ENCODE assay signal across 11 mouse cellular contexts in genomic region chr6:144621089-144621769, GRCm38 (mm10).
DNase-seq lines count a peak whose midpoint lies in the region; ATAC-seq and TF ChIP-seq lines count a peak whose summit lies in the region.
"Had no signal": no experiment of that assay in that cellular context is flagged by ENCODE, and none has a peak within 500 bp of the region (broad histone marks: within the 10 kb centered on the region; RNA-seq: fewer than 3 reads in every experiment).

No protein-coding gene starts in this region.

- no peak overlapping the region for H3K9ac ChIP-seq in embryonic facial prominence, embryonic 15.5 days
- no peak overlapping the region for H3K9ac ChIP-seq in kidney, postnatal 0 days (ENCODE audit: low read depth, low read length)
- no peak overlapping the region for H3K9ac ChIP-seq in liver, postnatal 0 days (replicated peaks)
- H3K9ac ChIP-seq: hindbrain, embryonic 12.5 days had no signal

- no peak overlapping the region for H3K27ac ChIP-seq in embryonic facial prominence, embryonic 15.5 days (replicated peaks)
- peak overlapping the region; percentile 81 for H3K27ac ChIP-seq in kidney, postnatal 0 days
- no peak overlapping the region for H3K27ac ChIP-seq in liver, postnatal 0 days (ENCODE audit: low read depth)
- H3K27ac ChIP-seq: hindbrain, embryonic 12.5 days; midbrain, embryonic 10.5 days had no signal

- DNase-seq in R1 (ENCODE audit: low read depth, low spot score): peak; percentile 35
- peak; percentile 56 for DNase-seq in kidney, postnatal 0 days (ENCODE audit: low spot score)
- peak; percentile 76 for DNase-seq in lung, postnatal 14 days
- no peak for DNase-seq in left cerebral cortex, postnatal 14 days (ENCODE audit: low spot score in 2 of 2)
- DNase-seq in cerebellum, postnatal 14 days: no peak
- DNase-seq in gastrocnemius, postnatal 10 days: no peak
- DNase-seq in liver, postnatal 0 days: no peak

- WGBS in embryonic facial prominence, embryonic 15.5 days: 44% methylated on average over 3 of the region's 3 CpGs
- 24% methylated on average over 3 of the region's 3 CpGs for WGBS in kidney, postnatal 0 days
- WGBS in liver, postnatal 0 days (ENCODE audit: insufficient replicate concordance): 46% methylated on average over 3 of the region's 3 CpGs

- H3K9me3 ChIP-seq in embryonic facial prominence, embryonic 15.5 days (replicated peaks): no peaks in the 10 kb centered on the region
- no peaks in the 10 kb centered on the region for H3K9me3 ChIP-seq in kidney, postnatal 0 days (replicated peaks; ENCODE audit: low read length)
- H3K9me3 ChIP-seq in liver, postnatal 0 days (ENCODE audit: low read length): no peaks in the 10 kb centered on the region
- H3K9me3 ChIP-seq: hindbrain, embryonic 12.5 days; midbrain, embryonic 10.5 days had no signal

- no peaks in the 10 kb centered on the region for H3K27me3 ChIP-seq in embryonic facial prominence, embryonic 15.5 days
- H3K27me3 ChIP-seq in kidney, postnatal 0 days (ENCODE audit: insufficient read depth, low read length): no peaks in the 10 kb centered on the region
- no peaks in the 10 kb centered on the region for H3K27me3 ChIP-seq in liver, postnatal 0 days (ENCODE audit: insufficient read depth, low read length)
- H3K27me3 ChIP-seq: hindbrain, embryonic 12.5 days had no signal

- ATAC-seq in embryonic facial prominence, embryonic 15.5 days (ENCODE audit: insufficient number of reproducible peaks, low FRiP score, low TSS enrichment, low read depth): 0 out of 2 replicates have a peak, but pooled peaks have one; percentile 34
- ATAC-seq in kidney, postnatal 0 days (replicated peaks; ENCODE audit: low FRiP score, low read depth): peak; percentile 91
- ATAC-seq in liver, postnatal 0 days: no peak
- ATAC-seq: CD4-positive, CD25-positive, alpha-beta regulatory T cell, adult 4 months had no signal

- H3K36me3 ChIP-seq in embryonic facial prominence, embryonic 15.5 days: no peaks in the 10 kb centered on the region
- H3K36me3 ChIP-seq in kidney, postnatal 0 days (ENCODE audit: insufficient read depth, low read length): no peaks in the 10 kb centered on the region
- H3K36me3 ChIP-seq in liver, postnatal 0 days (replicated peaks; ENCODE audit: insufficient read depth, low read length): no peaks in the 10 kb centered on the region
- H3K36me3 ChIP-seq: hindbrain, embryonic 12.5 days; midbrain, embryonic 10.5 days had no signal

- no peak overlapping the region for H3K4me3 ChIP-seq in embryonic facial prominence, embryonic 15.5 days (replicated peaks)
- no peak overlapping the region for H3K4me3 ChIP-seq in kidney, postnatal 0 days (replicated peaks; ENCODE audit: low read depth, low read length)
- H3K4me3 ChIP-seq in liver, postnatal 0 days (ENCODE audit: low read depth, low read length): no peak overlapping the region
- H3K4me3 ChIP-seq: hindbrain, embryonic 12.5 days; midbrain, embryonic 10.5 days had no signal

- intact Hi-C loops in left cerebral cortex, postnatal 14 days (cut with DNase I): no loop called here

- TF ChIP-seq CTCF in kidney, postnatal 0 days (IDR thresholded peaks at IDR 0.05; ENCODE audit: low read depth): no peak
- TF ChIP-seq CTCF in liver, postnatal 0 days (IDR thresholded peaks at IDR 0.05; ENCODE audit: low read depth): no peak

- H3K4me2 ChIP-seq in embryonic facial prominence, embryonic 15.5 days (replicated peaks): no peak overlapping the region
- no peak overlapping the region for H3K4me2 ChIP-seq in kidney, postnatal 0 days (ENCODE audit: low read length)
- H3K4me2 ChIP-seq in liver, postnatal 0 days (ENCODE audit: low read depth, low read length): no peak overlapping the region
- H3K4me2 ChIP-seq: hindbrain, embryonic 12.5 days had no signal

- no peaks in the 10 kb centered on the region for H3K4me1 ChIP-seq in embryonic facial prominence, embryonic 15.5 days
- H3K4me1 ChIP-seq in kidney, postnatal 0 days (replicated peaks; ENCODE audit: insufficient read depth, low read length): no peaks in the 10 kb centered on the region
- no peaks in the 10 kb centered on the region for H3K4me1 ChIP-seq in liver, postnatal 0 days (ENCODE audit: insufficient read depth)
- H3K4me1 ChIP-seq: hindbrain, embryonic 12.5 days; midbrain, embryonic 10.5 days had no signal

- no peak for TF ChIP-seq EP300 in liver, postnatal 0 days (IDR thresholded peaks at IDR 0.05; ENCODE audit: low read depth)

Comparison
In these comparisons a context has a peak if more than half of its experiments do, and no peak if none do; other contexts are left out.
1. DNase-seq: peak in R1 (single experiment), kidney, postnatal 0 days (single experiment) and lung, postnatal 14 days (single experiment); none in left cerebral cortex, postnatal 14 days (0 of 2), cerebellum, postnatal 14 days (0 of 2), gastrocnemius, postnatal 10 days (single experiment) and liver, postnatal 0 days (single experiment).